Mouse (Mus musculus) adrenal gland, adult (tissue): ENCODE data around the gene 2010005H15Rik.
"Not testable (repeated sequence)": the region's sequence is repeated elsewhere in the genome, so short reads cannot be mapped to it uniquely, and the experiment has no call there.

Experiments used
- DNase-seq, 2 experiments: peaks; one replicate each; pipeline ENCODE4 v3.0.0; 2022 to 2023; ENCODE audit warnings: low spot score in 1 of 2; ENCODE audit not compliant: inconsistent age in 2 of 2

2010005H15Rik gene

GRCm38 (mm10) chr16:36221168-36221567 lies at the start of gene 2010005H15Rik:
TSS of gene 2010005H15Rik (plus strand) at chr16:36221468.
- not testable (repeated sequence) for DNase-seq

- no peak for DNase-seq
Observed at GRCm38 (mm10) chr16:36176108-36176507, 45.2 kb upstream of the 2010005H15Rik start.

- no peak for DNase-seq
Observed at GRCm38 (mm10) chr16:36179910-36180309, 41.4 kb upstream of the 2010005H15Rik start.

GRCm38 (mm10) chr16:36183912-36184311 lies 37.4 kb upstream of the 2010005H15Rik start, which contains the start of gene Gm5483:
TSS of gene Gm5483 (plus strand) at chr16:36184212.
- not testable (repeated sequence) for DNase-seq

GRCm38 (mm10) chr16:36199226-36199625 lies 22.0 kb upstream of the 2010005H15Rik start:
- DNase-seq = no peak

GRCm38 (mm10) chr16:36203846-36204245 lies 17.4 kb upstream of the 2010005H15Rik start:
- no peak for DNase-seq

GRCm38 (mm10) chr16:36205684-36206083 lies 15.6 kb upstream of the 2010005H15Rik start:
- not testable (repeated sequence) for DNase-seq

- DNase-seq = no peak
Observed at GRCm38 (mm10) chr16:36209967-36210453, 11.3 kb upstream of the 2010005H15Rik start, which contains the start of gene Gm5416. TSS of gene Gm5416 (plus strand) at chr16:36210403.

- DNase-seq = not testable (repeated sequence)
Observed at GRCm38 (mm10) chr16:36260585-36260984, 39.3 kb downstream of the 2010005H15Rik start.

GRCm38 (mm10) chr16:36276796-36277195 lies 55.5 kb downstream of the 2010005H15Rik start, which contains the start of gene Stfa1:
TSS of gene Stfa1 (plus strand) at chr16:36276951.
- DNase-seq = not testable (repeated sequence)

- DNase-seq = no peak
Observed at GRCm38 (mm10) chr16:36289140-36289539, 67.9 kb downstream of the 2010005H15Rik start.
